Mouse (Mus musculus) splenic B cell, adult 2 months (primary cell): ENCODE results near the gene Ccdc51.

Experiments
- DNase-seq: peaks from one replicate; pipeline ENCODE4 v3.0.0-alpha.2; 2011; ENCODE audit warnings: low read depth, low spot score
- H3K27me3 ChIP-seq: 2 replicates; pipeline ENCODE4 v1.6.1; 2012; ENCODE audit warnings: mild to moderate bottlenecking, low read length, moderate library complexity, mixed read lengths; ENCODE audit not compliant: control insufficient read depth, poor library complexity, insufficient read depth, severe bottlenecking
- H3K36me3 ChIP-seq: 2 replicates; pipeline ENCODE4 v1.6.1; 2012; ENCODE audit warnings: mild to moderate bottlenecking, low read length, moderate library complexity, mixed read lengths; ENCODE audit not compliant: control insufficient read depth, poor library complexity, insufficient read depth, severe bottlenecking

The Ccdc51 gene

GRCm38 (mm10) chr9:109097831-109098230, 15.5 kb downstream of the Ccdc51 start:
- H3K36me3 ChIP-seq: no peaks in the 10 kb centered on the region
- no peak for DNase-seq

GRCm38 (mm10) chr9:109098366-109098765, 16.1 kb downstream of the Ccdc51 start:
- H3K27me3 ChIP-seq: no peaks in the 10 kb centered on the region
- no peaks in the 10 kb centered on the region for H3K36me3 ChIP-seq
- DNase-seq: no peak

More at GRCm38 (mm10) chr9:109097831-109098230, 15.5 kb downstream of the Ccdc51 start:
- H3K27me3 ChIP-seq: no peaks in the 10 kb centered on the region

GRCm38 (mm10) chr9:109098969-109099368, 16.7 kb downstream of the Ccdc51 start:
- no peaks in the 10 kb centered on the region for H3K36me3 ChIP-seq
- no peak for DNase-seq
- H3K27me3 ChIP-seq: no peaks in the 10 kb centered on the region

GRCm38 (mm10) chr9:109100307-109100928, 18.1 kb downstream of the Ccdc51 start:
- H3K36me3 ChIP-seq: no peaks in the 10 kb centered on the region
- no peaks in the 10 kb centered on the region for H3K27me3 ChIP-seq
- peak; percentile 24 for DNase-seq

GRCm38 (mm10) chr9:109101933-109102445, 19.7 kb downstream of the Ccdc51 start:
- H3K36me3 ChIP-seq: no peaks in the 10 kb centered on the region
- H3K27me3 ChIP-seq: no peaks in the 10 kb centered on the region
- no peak for DNase-seq

- H3K36me3 ChIP-seq: no peaks in the 10 kb centered on the region
- DNase-seq: no peak
- H3K27me3 ChIP-seq: no peaks in the 10 kb centered on the region
Measured at GRCm38 (mm10) chr9:109102541-109102940, 20.2 kb downstream of the Ccdc51 start.

GRCm38 (mm10) chr9:109103250-109103649, 21.0 kb downstream of the Ccdc51 start:
- no peak for DNase-seq
- no peaks in the 10 kb centered on the region for H3K36me3 ChIP-seq

GRCm38 (mm10) chr9:109104083-109104482, 21.8 kb downstream of the Ccdc51 start:
- no peaks in the 10 kb centered on the region for H3K27me3 ChIP-seq
- no peaks in the 10 kb centered on the region for H3K36me3 ChIP-seq

More at GRCm38 (mm10) chr9:109103250-109103649, 21.0 kb downstream of the Ccdc51 start:
- H3K27me3 ChIP-seq: no peaks in the 10 kb centered on the region

GRCm38 (mm10) chr9:109105011-109105410, 22.7 kb downstream of the Ccdc51 start:
- Histone ChIP-seq H3K27me3 (no peaks in the 10 kb centered on the region), H3K36me3 (no peaks in the 10 kb centered on the region)
- no peak for DNase-seq

More at GRCm38 (mm10) chr9:109104083-109104482, 21.8 kb downstream of the Ccdc51 start:
- DNase-seq: no peak

GRCm38 (mm10) chr9:109105648-109106047, 23.4 kb downstream of the Ccdc51 start:
- no peak for DNase-seq
- Histone ChIP-seq H3K36me3 (no peaks in the 10 kb centered on the region), H3K27me3 (no peaks in the 10 kb centered on the region)

GRCm38 (mm10) chr9:109107341-109107740, 25.0 kb downstream of the Ccdc51 start:
- Histone ChIP-seq H3K27me3 (no peaks in the 10 kb centered on the region), H3K36me3 (no peaks in the 10 kb centered on the region)
- no peak for DNase-seq

- H3K27me3 ChIP-seq: no peaks in the 10 kb centered on the region
- H3K36me3 ChIP-seq: no peaks in the 10 kb centered on the region
Measured at GRCm38 (mm10) chr9:109110240-109110639, 27.9 kb downstream of the Ccdc51 start.

GRCm38 (mm10) chr9:109111101-109111500, 28.8 kb downstream of the Ccdc51 start:
- no peak for DNase-seq
- Histone ChIP-seq H3K36me3 (no peaks in the 10 kb centered on the region), H3K27me3 (no peaks in the 10 kb centered on the region)

More at GRCm38 (mm10) chr9:109110240-109110639, 27.9 kb downstream of the Ccdc51 start:
- DNase-seq: no peak

GRCm38 (mm10) chr9:109111591-109111990, 29.3 kb downstream of the Ccdc51 start:
- no peaks in the 10 kb centered on the region for H3K27me3 ChIP-seq

GRCm38 (mm10) chr9:109113331-109113730, 31.0 kb downstream of the Ccdc51 start:
- no peak for DNase-seq
- Histone ChIP-seq H3K27me3 (no peaks in the 10 kb centered on the region), H3K36me3 (no peaks in the 10 kb centered on the region)

More at GRCm38 (mm10) chr9:109111591-109111990, 29.3 kb downstream of the Ccdc51 start:
- H3K36me3 ChIP-seq: no peaks in the 10 kb centered on the region
- no peak for DNase-seq
